Mouse (Mus musculus): ENCODE results near the gene Cyld. TPM values are rescaled to one million over a fixed set of nuclear protein-coding genes. Genes with fewer than 3 reads are reported as not detected.
"Not testable (repeated sequence)": the region's sequence is repeated elsewhere in the genome, so short reads cannot be mapped to it uniquely, and the experiment has no call there.

Cyld gene
- polyA plus RNA-seq, 1 experiment from 2014 or later: 11.4 TPM

DNA sequence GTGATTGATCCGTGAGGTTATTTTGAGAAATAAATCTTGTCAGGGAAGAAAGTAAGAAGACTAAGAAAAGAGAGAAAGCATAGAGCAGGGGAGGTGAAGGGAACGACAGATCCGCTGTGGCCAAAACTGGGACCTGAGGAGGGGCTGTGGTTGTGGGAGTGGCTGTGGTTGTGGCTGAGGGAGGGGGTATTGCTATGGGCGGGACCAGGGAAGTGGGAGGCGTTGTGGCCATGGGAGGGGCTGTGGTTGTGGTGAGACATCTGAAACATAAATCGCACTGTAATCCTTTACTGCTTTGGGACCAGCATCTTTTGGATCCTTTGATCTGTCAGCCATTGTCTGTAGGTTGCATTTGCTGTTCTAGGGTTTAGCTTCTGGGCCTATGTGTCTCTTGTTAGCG is 74.4 kb downstream of the Cyld start:
- Histone ChIP-seq H3K9ac (ENCODE audit: low read length) (no peak overlapping the region), H3K4me1 (ENCODE audit: control insufficient read depth, insufficient read depth, low read length) (peaks cover 10% of the 10 kb centered on the region), H3K9me3 (replicated peaks; ENCODE audit: control insufficient read depth, low read length) (peaks cover 4% of the 10 kb centered on the region; the same call in 1 of the 2 replicates), H3K27ac (ENCODE audit: low read depth, low read length) (no peak overlapping the region), H3K36me3 (ENCODE audit: control insufficient read depth, insufficient read depth, low read length) (no peaks in the 10 kb centered on the region), H3K4me3 (ENCODE audit: low read depth, low read length) (no peak overlapping the region), H3K4me2 (ENCODE audit: low read length) (no peak overlapping the region), H3K27me3 (replicated peaks; ENCODE audit: control insufficient read depth, insufficient read depth, low read length) (no peaks in the 10 kb centered on the region)
- DNase-seq (ENCODE audit: low spot score) (no peak), ATAC-seq (no peak)
- WGBS: 89% methylated on average over 7 of the region's 7 CpGs

DNA sequence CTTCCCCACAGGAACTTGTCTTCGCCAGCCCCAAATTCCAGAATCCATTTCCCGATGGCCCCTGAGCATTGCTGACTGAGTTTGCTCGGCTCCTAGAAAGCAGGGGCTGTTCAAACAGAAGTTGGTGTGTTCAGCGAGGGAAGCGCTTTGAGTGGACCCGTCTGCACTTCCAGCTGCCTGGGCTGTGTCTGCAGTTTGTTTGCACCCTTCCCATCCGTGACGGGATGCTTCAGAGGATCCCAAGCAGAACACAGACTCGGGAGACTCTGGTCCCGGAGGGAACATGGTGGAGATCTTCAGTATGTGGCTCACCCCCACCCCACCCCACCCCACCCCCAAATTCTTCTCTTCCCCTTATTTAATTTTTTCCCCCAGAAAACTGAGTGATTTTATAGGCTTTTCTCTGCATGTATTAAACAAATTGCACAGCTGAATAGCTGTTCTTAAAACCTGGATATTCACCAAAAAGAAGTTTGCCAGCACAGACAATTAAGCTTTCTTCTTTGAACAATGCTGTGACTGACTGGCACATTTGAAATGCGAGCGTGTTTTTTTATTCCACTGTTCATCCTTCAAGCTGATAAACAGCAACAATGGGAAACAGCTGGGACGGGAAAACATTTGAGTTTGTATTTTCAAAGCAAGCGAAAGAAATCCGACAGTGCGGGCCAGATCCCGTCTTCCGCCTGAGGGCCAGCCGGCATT is 77.9 kb downstream of the Cyld start:
- H3K4me1 ChIP-seq (ENCODE audit: control insufficient read depth, insufficient read depth, low read length): peaks cover 10% of the 10 kb centered on the region
- H3K27ac ChIP-seq (ENCODE audit: low read depth, low read length): no peak overlapping the region
- no peak overlapping the region for H3K9ac ChIP-seq (ENCODE audit: low read length)
- no peaks in the 10 kb centered on the region for H3K27me3 ChIP-seq (replicated peaks; ENCODE audit: control insufficient read depth, insufficient read depth, low read length)
- ATAC-seq (peak; percentile 40; the same call in 1 of the 2 replicates), DNase-seq (ENCODE audit: low spot score) (peak; percentile 74)
- peaks cover 4% of the 10 kb centered on the region; the same call in 1 of the 2 replicates for H3K9me3 ChIP-seq (replicated peaks; ENCODE audit: control insufficient read depth, low read length)
- no peak overlapping the region for H3K4me3 ChIP-seq (ENCODE audit: low read depth, low read length)
- H3K4me2 ChIP-seq (ENCODE audit: low read length): 0 out of 2 replicates have a peak overlapping the region, but pooled peaks have one; percentile 2
- H3K36me3 ChIP-seq (ENCODE audit: control insufficient read depth, insufficient read depth, low read length): no peaks in the 10 kb centered on the region
- 32% methylated on average over 19 of the region's 19 CpGs for WGBS

DNA sequence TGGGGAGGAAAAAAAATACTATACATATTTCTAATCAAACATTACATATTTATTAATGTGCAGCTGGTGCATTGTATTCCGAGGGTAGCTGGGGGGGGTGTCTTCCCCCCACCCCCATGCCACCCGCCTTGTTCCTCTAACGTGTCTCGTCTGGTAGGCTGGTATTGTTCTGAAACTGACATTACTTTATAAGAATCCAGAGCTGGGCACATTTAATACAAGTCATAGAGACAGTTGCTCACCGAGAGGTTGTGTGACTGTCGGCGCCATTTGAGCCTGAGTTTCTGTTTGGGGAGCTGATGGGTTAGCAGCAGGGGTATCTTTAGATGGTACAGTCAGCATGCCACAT is 78.4 kb downstream of the Cyld start:
- Histone ChIP-seq H3K4me3 (ENCODE audit: low read depth, low read length) (no peak overlapping the region), H3K9me3 (replicated peaks; ENCODE audit: control insufficient read depth, low read length) (peaks cover under 1% of the 10 kb centered on the region; the same call in 1 of the 2 replicates), H3K4me1 (ENCODE audit: control insufficient read depth, insufficient read depth, low read length) (peaks cover 10% of the 10 kb centered on the region), H3K27me3 (replicated peaks; ENCODE audit: control insufficient read depth, insufficient read depth, low read length) (no peaks in the 10 kb centered on the region), H3K4me2 (ENCODE audit: low read length) (0 out of 2 replicates have a peak overlapping the region, but pooled peaks have one; percentile 2), H3K9ac (ENCODE audit: low read length) (no peak overlapping the region), H3K27ac (ENCODE audit: low read depth, low read length) (no peak overlapping the region), H3K36me3 (ENCODE audit: control insufficient read depth, insufficient read depth, low read length) (no peaks in the 10 kb centered on the region)
- ATAC-seq: peak; percentile 15; the same call in 1 of the 2 replicates
- DNase-seq (ENCODE audit: low spot score): no peak
- WGBS: 60% methylated on average over 7 of the region's 7 CpGs

DNA sequence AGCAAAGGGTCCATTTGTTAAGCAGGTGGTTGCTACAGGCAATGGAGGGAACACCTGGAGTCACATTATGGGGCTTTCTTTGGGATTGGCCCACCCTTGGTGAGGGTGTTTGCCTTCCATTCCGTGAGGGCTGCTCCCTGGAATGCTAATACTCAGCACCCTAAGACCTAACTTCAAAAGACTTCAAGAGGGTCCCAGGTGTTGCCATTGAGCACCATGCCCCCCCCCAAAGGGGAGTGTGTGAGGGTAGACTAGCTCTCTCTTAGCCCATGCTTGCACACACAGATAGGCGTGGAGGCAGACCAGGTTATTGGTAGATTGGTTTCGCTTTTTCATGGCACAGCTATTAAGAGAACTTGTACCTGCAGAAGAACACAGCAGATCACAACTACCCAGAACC is 83.3 kb downstream of the Cyld start:
- WGBS: 78% methylated on average over 3 of the region's 3 CpGs
- Histone ChIP-seq H3K4me2 (ENCODE audit: low read length) (no peak overlapping the region), H3K9me3 (replicated peaks; ENCODE audit: control insufficient read depth, low read length) (no peaks in the 10 kb centered on the region), H3K27me3 (replicated peaks; ENCODE audit: control insufficient read depth, insufficient read depth, low read length) (no peaks in the 10 kb centered on the region; the same call in 1 of the 2 replicates), H3K36me3 (ENCODE audit: control insufficient read depth, insufficient read depth, low read length) (no peaks in the 10 kb centered on the region), H3K9ac (ENCODE audit: low read length) (no peak overlapping the region), H3K4me3 (ENCODE audit: low read depth, low read length) (no peak overlapping the region), H3K4me1 (ENCODE audit: control insufficient read depth, insufficient read depth, low read length) (peaks cover 5% of the 10 kb centered on the region), H3K27ac (ENCODE audit: low read depth, low read length) (no peak overlapping the region)
- DNase-seq (ENCODE audit: low spot score): no peak
- no peak for ATAC-seq

DNA sequence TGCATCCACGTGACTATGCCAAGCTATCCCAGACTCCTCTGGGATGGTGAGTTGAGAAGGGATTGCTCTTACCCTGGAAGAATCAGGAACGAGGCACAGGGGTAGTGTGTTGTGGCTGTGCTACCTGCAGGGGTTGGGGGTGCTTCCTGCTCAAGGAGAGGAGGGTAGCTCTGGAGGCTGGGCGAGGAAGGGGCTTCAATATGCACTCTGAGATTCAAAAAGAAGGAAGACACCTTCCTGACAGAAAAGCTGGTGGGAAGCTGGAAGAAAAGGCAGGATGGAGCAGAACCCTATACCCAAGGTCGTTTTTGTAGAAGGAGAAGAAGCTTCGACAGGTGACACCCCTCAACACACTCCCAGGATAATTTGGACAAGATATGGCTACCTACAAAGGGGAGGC is 84.5 kb downstream of the Cyld start:
- DNase-seq (ENCODE audit: low spot score) (no peak), ATAC-seq (no peak)
- Histone ChIP-seq H3K4me2 (ENCODE audit: low read length) (no peak overlapping the region), H3K4me1 (ENCODE audit: control insufficient read depth, insufficient read depth, low read length) (no peaks in the 10 kb centered on the region), H3K9ac (ENCODE audit: low read length) (no peak overlapping the region), H3K27ac (ENCODE audit: low read depth, low read length) (no peak overlapping the region), H3K36me3 (ENCODE audit: control insufficient read depth, insufficient read depth, low read length) (no peaks in the 10 kb centered on the region), H3K27me3 (replicated peaks; ENCODE audit: control insufficient read depth, insufficient read depth, low read length) (no peaks in the 10 kb centered on the region; the same call in 1 of the 2 replicates), H3K4me3 (ENCODE audit: low read depth, low read length) (no peak overlapping the region), H3K9me3 (replicated peaks; ENCODE audit: control insufficient read depth, low read length) (no peaks in the 10 kb centered on the region)
- WGBS: 80% methylated on average over 5 of the region's 5 CpGs

DNA sequence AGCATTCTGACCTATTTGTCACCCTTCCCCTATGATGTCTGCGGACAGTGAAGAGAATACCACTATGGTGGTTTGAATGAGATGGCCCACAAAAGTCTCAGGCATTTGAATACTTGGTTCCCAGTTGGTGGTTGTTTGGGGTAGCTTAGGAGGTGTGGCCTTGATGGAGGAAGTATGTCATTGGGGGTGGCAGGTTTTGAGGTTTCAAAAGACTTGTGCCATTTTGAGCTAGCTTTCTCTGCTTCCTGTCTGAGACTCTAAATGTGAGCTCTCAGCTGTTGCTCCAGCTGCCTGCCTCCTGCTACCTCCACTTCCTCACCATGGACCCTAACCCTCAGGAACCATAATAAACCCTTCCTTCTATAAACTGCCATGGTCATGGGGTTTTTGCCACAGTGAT is 86.9 kb downstream of the Cyld start:
- Histone ChIP-seq H3K4me3 (ENCODE audit: low read depth, low read length) (no peak overlapping the region), H3K36me3 (ENCODE audit: control insufficient read depth, insufficient read depth, low read length) (no peaks in the 10 kb centered on the region), H3K9ac (ENCODE audit: low read length) (no peak overlapping the region), H3K4me2 (ENCODE audit: low read length) (no peak overlapping the region), H3K4me1 (ENCODE audit: control insufficient read depth, insufficient read depth, low read length) (no peaks in the 10 kb centered on the region), H3K27ac (ENCODE audit: low read depth, low read length) (no peak overlapping the region), H3K9me3 (replicated peaks; ENCODE audit: control insufficient read depth, low read length) (no peaks in the 10 kb centered on the region), H3K27me3 (replicated peaks; ENCODE audit: control insufficient read depth, insufficient read depth, low read length) (no peaks in the 10 kb centered on the region; the same call in 1 of the 2 replicates)
- no peak for DNase-seq (ENCODE audit: low spot score)
- no peak for ATAC-seq
- 91% methylated on average over 1 of the region's 1 CpGs for whole genome bisulfite sequencing

DNA sequence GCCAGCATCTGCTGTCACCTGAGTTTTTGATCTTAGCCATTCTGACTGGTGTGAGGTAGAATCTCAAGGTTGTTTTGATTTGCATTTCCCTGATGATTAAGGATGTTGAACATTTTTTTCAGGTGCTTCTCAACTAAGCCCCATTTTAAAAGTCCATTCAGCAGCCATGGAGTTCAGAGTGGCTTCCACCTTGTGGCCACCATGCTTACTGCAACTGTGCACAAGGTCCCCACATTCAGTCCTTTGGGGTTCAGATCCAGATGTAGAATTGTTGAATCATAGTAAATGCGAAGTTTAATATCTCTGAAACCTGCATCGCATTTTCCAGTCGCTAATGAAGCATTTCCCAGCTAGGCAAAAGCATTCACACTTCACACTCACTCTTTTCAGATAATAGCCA is 91.5 kb downstream of the Cyld start:
- H3K4me3 ChIP-seq (ENCODE audit: low read depth, low read length); H3K36me3 ChIP-seq (ENCODE audit: control insufficient read depth, insufficient read depth, low read length); ATAC-seq; H3K4me1 ChIP-seq (ENCODE audit: control insufficient read depth, insufficient read depth, low read length); H3K9me3 ChIP-seq (replicated peaks; ENCODE audit: control insufficient read depth, low read length); H3K27me3 ChIP-seq (replicated peaks; ENCODE audit: control insufficient read depth, insufficient read depth, low read length); H3K4me2 ChIP-seq (ENCODE audit: low read length); H3K27ac ChIP-seq (ENCODE audit: low read depth, low read length); H3K9ac ChIP-seq (ENCODE audit: low read length); DNase-seq (ENCODE audit: low spot score): not testable (repeated sequence)
- WGBS: 70% methylated on average over 3 of the region's 3 CpGs

DNA sequence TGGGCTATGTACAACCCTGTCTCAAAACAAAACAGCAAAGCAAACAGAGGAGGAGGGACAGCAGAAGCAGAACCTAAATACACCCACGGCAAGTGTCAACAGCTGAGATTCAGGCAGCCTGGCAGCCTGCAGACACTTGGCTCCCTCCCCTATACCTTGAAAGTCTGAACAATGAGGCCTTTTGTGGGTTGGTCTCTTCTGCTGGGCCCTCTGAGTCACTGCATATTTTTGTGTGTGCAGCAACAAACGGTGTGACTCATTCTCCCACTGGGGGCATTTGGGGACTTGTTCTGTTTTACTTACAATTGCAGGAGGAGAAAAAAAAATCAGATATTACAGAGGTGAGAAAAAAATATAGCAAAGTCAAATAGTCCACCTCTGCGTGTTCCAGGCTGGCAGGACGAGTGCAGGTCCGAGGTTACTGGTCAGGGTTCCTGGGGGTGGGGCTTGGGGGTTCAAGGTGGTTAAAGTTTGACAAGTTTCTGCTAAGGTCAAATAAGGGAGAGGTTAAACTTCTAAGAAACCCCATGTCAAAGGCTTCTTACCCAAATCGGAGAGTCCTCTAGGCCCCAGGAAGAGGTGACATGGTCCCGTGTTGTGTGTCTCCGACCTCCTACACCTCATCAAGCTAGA is 96.0 kb downstream of the Cyld start:
- no peaks in the 10 kb centered on the region for H3K36me3 ChIP-seq (ENCODE audit: control insufficient read depth, insufficient read depth, low read length)
- peak; percentile 33 for DNase-seq (ENCODE audit: low spot score)

DNA sequence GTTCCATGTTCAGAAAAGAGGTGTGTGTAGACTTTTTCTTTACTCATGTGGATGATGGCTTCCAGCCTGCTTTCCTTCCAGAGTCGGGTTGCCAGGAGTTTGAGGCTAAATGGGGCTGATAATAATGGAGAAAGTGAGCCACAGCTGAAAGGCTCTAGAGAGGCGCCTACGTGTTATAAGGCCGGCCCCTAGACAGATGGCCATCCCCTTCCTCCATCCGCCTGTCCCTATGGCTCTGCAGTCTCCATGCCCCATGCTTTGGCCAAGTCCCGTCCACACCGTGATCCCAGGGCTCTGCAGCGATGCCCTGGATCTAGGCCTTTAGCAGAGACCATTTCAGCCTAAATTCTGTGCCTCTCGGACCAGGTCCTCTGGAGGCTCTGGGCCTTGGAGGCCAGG is 96.5 kb downstream of the Cyld start:
- Histone ChIP-seq H3K9ac (ENCODE audit: low read length) (no peak overlapping the region), H3K27ac (ENCODE audit: low read depth, low read length) (0 out of 2 replicates have a peak overlapping the region, but pooled peaks have one; percentile 14), H3K4me2 (ENCODE audit: low read length) (peak overlapping the region; percentile 41), H3K27me3 (replicated peaks; ENCODE audit: control insufficient read depth, insufficient read depth, low read length) (no peaks in the 10 kb centered on the region), H3K9me3 (replicated peaks; ENCODE audit: control insufficient read depth, low read length) (no peaks in the 10 kb centered on the region), H3K4me1 (ENCODE audit: control insufficient read depth, insufficient read depth, low read length) (peaks cover 14% of the 10 kb centered on the region), H3K4me3 (ENCODE audit: low read depth, low read length) (no peak overlapping the region), H3K36me3 (ENCODE audit: control insufficient read depth, insufficient read depth, low read length) (no peaks in the 10 kb centered on the region)
- 60% methylated on average over 9 of the region's 9 CpGs for WGBS
- peak; percentile 14 for DNase-seq (ENCODE audit: low spot score)
- peak; percentile 41 for ATAC-seq

More for the DNA sequence above, 96.0 kb downstream of the Cyld start:
- Histone ChIP-seq H3K9me3 (replicated peaks; ENCODE audit: control insufficient read depth, low read length) (no peaks in the 10 kb centered on the region), H3K27me3 (replicated peaks; ENCODE audit: control insufficient read depth, insufficient read depth, low read length) (no peaks in the 10 kb centered on the region), H3K4me1 (ENCODE audit: control insufficient read depth, insufficient read depth, low read length) (peaks cover 14% of the 10 kb centered on the region), H3K4me2 (ENCODE audit: low read length) (no peak overlapping the region), H3K9ac (ENCODE audit: low read length) (no peak overlapping the region), H3K4me3 (ENCODE audit: low read depth, low read length) (no peak overlapping the region), H3K27ac (ENCODE audit: low read depth, low read length) (no peak overlapping the region; the same call in 1 of the 2 replicates)
- ATAC-seq: 0 out of 2 replicates have a peak, but pooled peaks have one; percentile 3
- 68% methylated on average over 8 of the region's 8 CpGs for WGBS

Data from forebrain, embryonic 14.5 days (tissue).